Mouse (Mus musculus) cortical plate, adult 2 months (tissue): Measurements from ENCODE around the gene Crx. TPM values are rescaled to one million over a fixed set of nuclear protein-coding genes. Genes with fewer than 3 reads are reported as not detected.

Source experiments
- H3K27ac ChIP-seq: fragments of 200-500 bp; 2 replicates; pipeline ENCODE4 v1.5.1; 2012; ENCODE audit warnings: low read length, control low read depth, inconsistent platforms; ENCODE audit not compliant: insufficient read depth
- H3K4me1 ChIP-seq: fragments of 200-500 bp; 2 replicates; pipeline ENCODE4 v1.6.1; 2011; ENCODE audit warnings: low read length; ENCODE audit not compliant: control insufficient read depth, insufficient read depth
- H3K4me3 ChIP-seq: fragments of 200-500 bp; 2 replicates; pipeline ENCODE4 v1.5.1; 2011; ENCODE audit warnings: mild to moderate bottlenecking, low read length, control low read depth; ENCODE audit not compliant: insufficient read depth
- CTCF ChIP-seq: fragments of 200-500 bp; IDR thresholded peaks from 2 replicates; pipeline ENCODE4 v1.5.1; 2011; ENCODE audit warnings: mild to moderate bottlenecking, control low read depth, low read length; ENCODE audit not compliant: insufficient read depth; ENCODE audit errors: extremely low read depth
- POLR2A ChIP-seq: fragments of 200-500 bp; IDR thresholded peaks from 2 replicates; pipeline ENCODE4 v1.6.1; 2011; ENCODE audit warnings: mild to moderate bottlenecking, low read length, control low read depth; ENCODE audit not compliant: insufficient read depth; ENCODE audit errors: extremely low read depth
- polyA plus RNA-seq: library from polyadenylated mRNA; depleted of rRNA; stranded (reverse); fragments of >200 nt; gene quantifications from 2 replicates; pipeline ENCODE4 v1.2.3, GENCODE M21; 2012; rRNA removed

The Crx gene
- polyA plus RNA-seq, 1 experiment, result 0.08 TPM

DNA sequence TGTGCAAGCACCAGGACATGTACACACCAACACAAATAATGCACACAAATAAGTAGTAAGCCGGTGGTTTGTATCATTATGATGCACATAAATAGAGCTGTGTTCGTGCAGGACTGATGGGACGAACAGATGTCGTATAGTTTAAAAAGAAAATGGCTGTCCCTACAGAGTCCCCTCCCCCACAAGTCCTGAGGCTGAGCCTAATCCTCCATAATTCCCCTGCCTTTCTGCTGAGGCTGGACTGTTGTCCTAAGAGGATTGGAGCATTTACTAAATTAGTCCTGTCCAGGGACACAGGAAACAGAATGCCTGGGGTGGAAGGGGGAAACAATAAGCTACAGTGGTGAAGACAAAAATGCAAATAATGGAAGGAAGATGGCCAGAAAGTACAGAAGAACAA lies 15.7 kb downstream of the Crx start:
- H3K4me3 ChIP-seq, result no peak overlapping the region
- no peak for TF ChIP-seq POLR2A
- TF ChIP-seq CTCF, result no peak

GRCm38 (mm10) chr7:15859657-15860056 lies 20.1 kb downstream of the Crx start:
- Histone ChIP-seq H3K27ac (no peak overlapping the region), H3K4me3 (no peak overlapping the region), H3K4me1 (no peaks in the 10 kb centered on the region)
- no peak for TF ChIP-seq POLR2A
- peak; percentile 13; the same call in 1 of the 2 replicates for TF ChIP-seq CTCF

More for the DNA sequence above, 15.7 kb downstream of the Crx start:
- no peaks in the 10 kb centered on the region for H3K4me1 ChIP-seq
- H3K27ac ChIP-seq, result no peak overlapping the region

DNA sequence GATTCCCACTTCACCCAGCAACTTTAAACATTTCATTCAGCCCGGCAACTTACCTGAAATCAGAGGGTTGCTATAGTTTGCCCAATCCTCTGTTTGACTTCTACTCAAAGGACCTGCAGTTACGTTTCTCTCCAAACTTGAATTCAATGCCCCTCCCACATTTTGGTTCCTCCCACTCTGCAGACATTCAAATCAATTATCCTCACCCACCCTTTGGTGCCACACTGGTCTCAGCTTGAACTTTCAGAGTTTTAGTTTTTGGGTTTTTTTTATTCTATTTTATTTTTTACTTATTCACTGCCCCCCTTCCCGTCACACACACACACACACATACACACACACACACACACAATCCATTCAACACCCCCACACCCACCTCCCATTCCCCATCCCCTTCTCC lies 40.2 kb downstream of the Crx start, which contains the start of gene Obox6:
Gene Obox6, minus strand, starts transcription at position 101 of the 400 bp plus-strand sequence.
- Histone ChIP-seq H3K4me1 (no peaks in the 10 kb centered on the region), H3K27ac (no peak within 1 kb of the TSS), H3K4me3 (no peak within 1 kb of the TSS)
- TF ChIP-seq POLR2A (no peak), CTCF (no peak)

Other genes starting within 250 kb of the Crx start
- gene Obox3, start 240.1 kb downstream of the Crx start, polyA plus RNA-seq, result not detected in 2 replicates
- not detected in 2 replicates for gene Obox5, start 129.8 kb downstream of the Crx start, polyA plus RNA-seq
- not detected in 2 replicates for gene Obox6, start 40.3 kb downstream of the Crx start, polyA plus RNA-seq
- gene Crxos, start 2.6 kb upstream of the Crx start, polyA plus RNA-seq, result 0.13 and 0.27 TPM in 2 replicates
- gene Selenow, start 42.4 kb upstream of the Crx start, polyA plus RNA-seq, result 1,858 and 2,021 TPM in 2 replicates
- 91.6 and 109 TPM in 2 replicates for gene Nop53, start 66.1 kb upstream of the Crx start, polyA plus RNA-seq
- 4.9 and 5.4 TPM in 2 replicates for gene Ehd2, start 87.6 kb upstream of the Crx start, polyA plus RNA-seq
- gene Bicra, start 168.0 kb upstream of the Crx start, polyA plus RNA-seq, result 7.8 and 8.5 TPM in 2 replicates
- gene Zfp541, start 181.8 kb upstream of the Crx start, polyA plus RNA-seq, result 0.45 and 0.52 TPM in 2 replicates
- 436 and 444 TPM in 2 replicates for gene Napa, start 218.5 kb upstream of the Crx start, polyA plus RNA-seq
- 51.3 and 58.5 TPM in 2 replicates for gene Kptn, start 239.9 kb upstream of the Crx start, polyA plus RNA-seq
- 164 and 183 TPM in 2 replicates for gene Slc8a2, start 249.9 kb upstream of the Crx start, polyA plus RNA-seq